Mouse (Mus musculus) retina, adult 2 months (tissue): ENCODE measurements around the gene 1700028K03Rik.

Experiments
- DNase-seq: peaks from one replicate; pipeline ENCODE4 v3.0.0-alpha.2; 2012; ENCODE audit warnings: low read depth, low spot score

Gene 1700028K03Rik

GRCm38 (mm10) chr5:107534581-107534980, at the start of gene 1700028K03Rik:
TSS of gene 1700028K03Rik (plus strand) at chr5:107534709.
- DNase-seq, result no peak

GRCm38 (mm10) chr5:107488996-107489395, 45.5 kb upstream of the 1700028K03Rik start:
- DNase-seq, result no peak

- no peak for DNase-seq
Observed at GRCm38 (mm10) chr5:107491036-107491435, 43.5 kb upstream of the 1700028K03Rik start.

DNA sequence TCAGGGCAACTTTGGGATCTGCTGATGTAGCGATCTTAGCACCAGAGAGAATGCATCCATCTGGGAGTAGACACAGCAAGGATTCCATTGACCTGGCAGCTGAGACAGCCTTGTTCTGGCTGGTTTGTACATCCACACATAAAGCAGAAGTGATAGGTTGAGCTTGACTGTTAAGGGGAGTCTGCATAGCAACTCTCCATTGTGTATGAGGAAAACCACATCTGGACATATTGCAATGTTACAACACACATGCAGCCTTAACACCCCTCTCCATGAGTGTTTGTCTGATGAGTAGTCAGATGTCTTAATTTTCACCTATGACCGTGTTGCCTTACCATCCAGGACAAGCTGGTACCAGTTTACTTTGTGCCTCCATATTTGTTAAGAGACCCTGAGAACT, 42.0 kb upstream of the 1700028K03Rik start:
- DNase-seq, result no peak

GRCm38 (mm10) chr5:107494759-107495158, 39.8 kb upstream of the 1700028K03Rik start:
- no peak for DNase-seq

DNA sequence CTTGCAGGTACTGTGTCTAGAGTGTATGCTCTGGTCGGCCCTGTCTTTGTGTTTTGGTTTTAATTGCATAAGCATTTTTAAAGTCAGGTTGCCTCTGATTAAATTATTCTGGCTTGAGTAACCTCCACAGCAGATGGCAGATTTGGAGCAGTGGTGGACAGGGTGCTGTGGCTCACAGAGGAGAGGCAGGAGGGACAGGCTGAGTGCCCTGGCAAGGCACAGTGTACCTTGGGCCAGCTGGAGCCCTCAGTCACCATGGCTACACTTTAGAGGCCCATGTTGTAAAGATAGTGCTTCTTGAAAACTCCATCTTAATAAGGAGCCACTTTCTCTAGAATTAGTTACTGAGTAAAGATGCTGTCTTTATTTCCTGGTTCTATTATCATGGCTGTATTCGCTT, 38.5 kb upstream of the 1700028K03Rik start:
- DNase-seq, result no peak

GRCm38 (mm10) chr5:107497519-107498501, 36.7 kb upstream of the 1700028K03Rik start:
- peak; percentile 49 for DNase-seq

DNA sequence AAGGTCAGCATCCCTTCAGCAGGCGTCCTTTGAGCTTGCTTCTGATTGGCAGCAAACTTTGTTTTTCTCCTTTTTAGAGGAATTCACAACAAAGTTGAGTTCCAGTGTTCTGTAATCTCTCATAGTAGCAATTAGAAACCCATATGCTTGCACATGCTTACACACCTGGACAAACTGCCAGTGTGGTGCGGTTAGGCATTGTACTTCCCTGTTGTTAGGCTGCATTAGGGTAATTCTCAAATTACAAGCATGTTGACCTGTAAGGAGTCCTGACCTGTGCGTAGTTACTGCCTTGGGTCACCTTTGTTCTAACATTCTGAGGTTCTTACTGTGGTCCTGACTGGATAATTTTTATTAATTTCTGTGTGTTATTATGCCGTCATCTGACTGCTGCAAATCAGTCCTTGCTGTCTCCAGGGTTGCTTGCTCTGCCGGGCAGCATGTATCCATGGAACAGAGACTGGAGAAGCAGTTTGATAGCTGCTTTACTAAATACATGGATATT, 35.7 kb upstream of the 1700028K03Rik start:
- DNase-seq, result no peak

GRCm38 (mm10) chr5:107499891-107500535, 34.5 kb upstream of the 1700028K03Rik start:
- no peak for DNase-seq

DNA sequence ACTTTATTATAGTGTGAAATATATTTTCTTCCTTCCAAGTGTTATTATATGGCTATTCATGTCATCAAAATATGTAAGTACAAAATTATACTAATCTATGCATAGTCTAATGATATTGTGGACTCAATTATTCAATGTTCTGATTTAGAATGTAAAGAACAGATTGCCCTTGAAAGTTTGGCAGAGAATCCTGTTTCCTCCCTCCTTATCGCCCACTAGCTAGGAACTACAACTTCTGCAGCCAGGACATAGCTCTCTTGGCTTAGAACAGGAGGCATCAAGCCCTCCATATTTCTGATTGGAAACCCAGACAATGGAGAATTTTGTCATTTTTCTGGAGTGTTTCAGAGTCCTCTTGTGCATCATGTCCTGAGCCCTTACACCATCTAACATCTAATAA, 33.8 kb upstream of the 1700028K03Rik start:
- no peak for DNase-seq

- DNase-seq, result no peak
Observed at GRCm38 (mm10) chr5:107507321-107507720, 27.2 kb upstream of the 1700028K03Rik start, which contains the start of gene Gm42669. TSS of gene Gm42669 (plus strand) at chr5:107507621.

DNA sequence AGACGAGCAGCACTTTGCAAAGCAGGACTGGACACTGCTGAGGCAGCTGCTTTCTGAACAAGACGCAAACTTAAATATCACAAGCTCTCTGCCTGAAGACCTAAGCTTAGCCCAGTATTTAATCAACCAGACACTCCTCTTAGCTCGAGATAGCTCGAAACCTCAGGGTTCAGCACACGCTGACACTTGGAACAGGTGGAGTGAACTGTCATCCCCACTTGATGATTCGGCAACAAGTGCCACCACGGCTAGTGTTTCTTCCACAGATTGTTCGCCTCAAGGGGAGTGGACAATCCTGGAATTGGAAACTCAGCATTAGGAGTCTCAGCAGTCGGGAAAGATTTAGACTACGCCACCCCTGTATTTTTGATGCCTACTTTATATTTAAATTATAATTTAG, 24.0 kb upstream of the 1700028K03Rik start:
- no peak for DNase-seq

DNA sequence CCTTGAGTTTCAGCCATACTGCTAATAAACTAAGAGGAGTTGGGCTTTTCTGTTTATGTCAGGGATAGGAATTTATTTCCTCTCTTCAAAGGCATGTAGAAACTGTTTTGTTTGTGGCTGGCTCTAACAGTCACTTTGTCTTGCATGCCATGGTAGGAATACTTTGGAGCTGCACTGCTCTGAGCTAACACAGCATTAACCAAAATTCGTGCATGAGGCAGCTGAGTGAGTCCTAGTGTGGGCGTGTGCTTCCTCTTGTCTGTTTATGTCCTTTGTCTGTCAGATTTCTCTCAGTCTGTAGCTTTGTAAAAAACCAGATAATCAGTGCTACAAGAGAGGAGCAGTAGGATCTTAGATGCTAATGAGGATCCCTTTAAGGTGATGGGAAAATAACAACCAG, 23.2 kb upstream of the 1700028K03Rik start:
- DNase-seq, result no peak

GRCm38 (mm10) chr5:107513583-107513982, 20.9 kb upstream of the 1700028K03Rik start:
- DNase-seq, result peak; percentile 28

DNA sequence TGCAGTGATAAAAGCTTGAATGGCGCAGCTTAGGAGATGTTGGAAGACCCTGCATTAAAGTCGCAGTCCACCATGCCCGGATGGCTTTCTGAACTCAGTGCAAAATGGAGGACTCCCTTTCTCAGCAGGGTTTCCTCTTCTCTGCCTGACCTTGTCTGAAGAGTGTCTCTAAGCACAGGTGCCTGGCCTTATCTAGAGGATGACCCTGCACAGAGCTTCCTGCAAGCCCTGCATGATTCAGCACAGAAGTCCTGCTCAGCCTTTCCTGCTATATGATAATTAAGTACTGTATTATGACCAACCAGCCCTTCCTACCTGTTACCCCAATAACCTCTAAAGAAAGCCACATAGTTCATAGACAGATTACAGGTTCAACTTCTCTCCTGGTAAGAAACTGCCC, 19.1 kb upstream of the 1700028K03Rik start:
- DNase-seq, result no peak

GRCm38 (mm10) chr5:107516087-107516486, 18.4 kb upstream of the 1700028K03Rik start:
- no peak for DNase-seq

DNA sequence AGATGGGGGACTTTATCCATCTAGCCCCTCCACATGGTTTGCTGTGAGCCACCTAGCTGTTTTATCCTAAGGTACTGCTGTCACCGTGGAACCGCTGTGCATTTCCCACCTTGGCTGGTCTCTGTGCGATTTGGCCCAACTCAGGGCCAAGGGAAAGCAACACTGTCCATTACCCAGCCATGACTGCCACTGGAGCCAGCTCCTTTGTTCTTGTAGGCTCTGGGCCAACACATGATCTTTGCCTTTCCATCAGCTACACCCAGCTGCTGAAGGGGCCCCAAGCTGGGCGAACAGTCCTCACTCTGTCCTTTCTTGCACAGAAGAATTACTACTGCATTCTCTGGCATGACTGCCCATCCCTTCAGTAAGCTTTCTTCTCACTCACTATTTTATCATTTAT, 15.9 kb upstream of the 1700028K03Rik start:
- DNase-seq, result no peak

GRCm38 (mm10) chr5:107521386-107521785, 13.1 kb upstream of the 1700028K03Rik start:
- DNase-seq, result no peak

DNA sequence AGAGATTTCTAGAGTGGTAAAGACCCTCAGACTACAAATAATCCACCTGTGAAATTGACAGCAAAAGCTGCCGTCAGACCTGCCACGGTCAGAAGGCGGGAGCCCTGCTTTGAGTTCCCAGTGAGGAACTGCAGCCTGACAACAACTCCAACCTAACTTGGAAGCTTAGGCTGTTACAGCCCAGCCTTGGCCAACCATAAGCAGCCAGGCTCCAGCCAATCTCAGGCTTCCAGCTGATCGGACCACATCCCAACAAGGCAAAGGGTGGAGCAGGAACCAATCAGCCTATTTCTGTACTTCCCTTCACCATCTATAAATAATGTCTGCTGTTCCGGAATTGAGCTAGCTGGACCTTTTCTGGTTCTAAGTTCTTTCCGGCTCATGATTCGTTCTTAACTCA, 12.6 kb upstream of the 1700028K03Rik start:
- no peak for DNase-seq

GRCm38 (mm10) chr5:107524281-107524680, 10.2 kb upstream of the 1700028K03Rik start:
- no peak for DNase-seq

DNA sequence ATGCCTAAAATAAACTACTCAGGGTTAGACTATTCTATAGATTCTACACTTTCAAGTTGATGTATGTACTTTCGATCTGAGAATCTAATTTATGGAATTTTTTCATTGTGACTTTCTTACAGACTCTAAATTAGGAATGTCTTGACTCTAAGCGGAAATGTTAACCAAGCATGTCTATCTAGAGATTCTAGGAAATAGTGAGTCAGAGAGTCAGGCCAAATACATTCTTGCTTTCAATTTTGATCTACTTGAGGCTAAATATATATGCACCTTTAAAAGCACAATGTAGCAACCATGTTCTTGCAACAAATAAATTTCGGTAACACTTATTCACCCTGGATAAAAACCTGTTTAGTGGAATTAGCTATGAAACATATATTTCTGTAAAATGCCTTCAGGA, 5.7 kb upstream of the 1700028K03Rik start:
- DNase-seq, result no peak

GRCm38 (mm10) chr5:107533590-107533989, 919 bp upstream of the 1700028K03Rik start:
- no peak for DNase-seq
